Mouse (Mus musculus): ENCODE measurements around the gene Sdk2.

The Sdk2 gene

DNA sequence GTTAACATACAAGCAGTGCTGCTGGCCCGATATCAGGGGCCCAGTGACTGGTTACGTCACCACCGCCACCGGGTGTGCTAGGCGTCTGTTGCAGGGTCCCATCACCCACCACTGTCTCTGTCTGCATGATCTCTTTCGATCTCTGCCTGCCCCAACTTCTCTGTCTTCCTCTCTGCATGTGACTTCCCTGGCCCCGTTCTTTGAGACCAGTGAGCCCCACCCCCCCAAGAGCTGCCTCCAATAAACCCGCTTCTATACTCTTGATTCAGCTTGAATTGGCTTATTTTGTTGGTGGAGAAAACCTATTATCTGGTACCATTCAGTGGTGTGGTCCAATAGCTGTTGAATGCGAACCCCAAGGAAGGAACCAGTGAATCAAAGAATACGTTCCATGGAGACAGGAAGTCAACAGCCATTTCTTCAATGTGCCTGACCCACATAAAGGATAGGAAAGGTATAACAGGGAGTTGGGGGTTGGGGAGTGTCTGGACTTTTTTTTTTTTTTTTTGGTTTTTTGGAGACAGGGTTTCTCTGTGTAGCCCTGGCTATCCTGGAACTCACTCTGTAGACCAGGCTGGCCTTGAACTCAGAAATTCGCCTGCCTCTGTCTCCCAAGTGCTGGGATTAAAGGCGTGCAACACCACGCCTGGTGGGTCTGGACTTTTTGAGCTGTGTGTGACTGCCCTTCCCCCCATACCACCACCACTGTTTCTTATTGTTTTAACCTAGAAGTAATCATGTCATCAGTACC lies 279.2 kb downstream of the Sdk2 start:
- no peak for DNase-seq

GRCm38 (mm10) chr11:113787009-113787408 lies 279.8 kb downstream of the Sdk2 start:
- no peak for DNase-seq

DNA sequence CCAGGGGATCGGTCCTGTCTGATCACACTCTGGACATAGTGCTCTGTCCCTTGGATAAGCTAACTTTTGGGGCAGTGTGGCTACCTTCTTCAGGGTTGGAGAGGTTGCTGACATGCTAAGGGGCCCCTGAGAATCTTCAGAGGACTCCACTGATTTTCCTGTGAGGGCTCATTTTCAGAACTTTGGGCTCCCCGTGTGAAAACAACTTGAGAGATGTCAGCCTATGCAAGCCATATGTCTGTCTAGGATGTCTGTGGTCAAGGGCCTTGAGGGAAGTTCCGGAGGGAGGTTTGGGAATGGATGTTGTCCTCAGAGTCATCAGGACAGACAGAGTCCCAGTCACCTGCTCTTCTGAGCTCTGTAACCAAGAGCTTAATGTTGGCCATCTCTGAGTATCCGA lies 280.5 kb downstream of the Sdk2 start:
- DNase-seq, result no peak

DNA sequence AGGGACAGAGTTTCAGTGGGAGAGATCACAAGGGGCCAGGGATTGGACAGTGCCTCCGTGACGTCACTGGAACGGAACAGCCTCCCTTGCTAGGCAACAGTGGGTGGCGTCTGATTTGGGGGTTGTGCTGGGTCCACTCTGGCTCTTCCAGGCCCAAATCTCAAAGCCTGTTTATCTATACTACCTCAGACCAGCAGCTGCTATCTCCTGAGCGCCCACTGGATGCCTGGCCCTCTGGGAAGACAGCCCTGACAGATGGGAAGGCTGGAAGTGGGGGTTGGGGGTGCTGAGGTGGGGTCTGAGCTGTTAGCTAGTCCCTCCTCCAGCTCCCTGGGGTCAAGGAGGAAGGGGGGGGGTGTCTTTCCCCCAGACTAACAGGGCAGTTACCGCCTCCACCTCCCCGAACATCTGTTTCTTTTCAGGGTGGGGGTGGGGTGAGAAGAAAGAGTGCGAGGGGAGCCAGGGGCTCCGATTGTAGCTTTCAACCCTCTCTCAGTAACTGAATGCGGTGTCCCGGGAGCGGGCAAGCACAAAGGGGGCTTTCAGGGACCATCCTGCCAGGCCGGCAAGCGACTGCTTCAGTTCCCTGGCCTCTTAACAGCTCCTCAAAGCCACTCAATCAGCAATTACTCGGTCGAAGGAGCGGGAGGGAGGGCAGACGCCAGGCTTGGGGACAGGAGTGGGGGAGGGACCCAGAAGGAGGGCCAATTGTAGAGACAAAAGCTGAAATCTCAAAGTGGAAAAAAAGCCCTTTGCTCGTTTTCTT lies 281.3 kb downstream of the Sdk2 start:
- no peak for DNase-seq

GRCm38 (mm10) chr11:113784656-113785396 lies 282.0 kb downstream of the Sdk2 start:
- no peak for DNase-seq

- DNase-seq, result no peak
Observed at GRCm38 (mm10) chr11:113782496-113782895, 284.4 kb downstream of the Sdk2 start.

- no peak for DNase-seq
Observed at GRCm38 (mm10) chr11:113782006-113782405, 284.8 kb downstream of the Sdk2 start.

DNA sequence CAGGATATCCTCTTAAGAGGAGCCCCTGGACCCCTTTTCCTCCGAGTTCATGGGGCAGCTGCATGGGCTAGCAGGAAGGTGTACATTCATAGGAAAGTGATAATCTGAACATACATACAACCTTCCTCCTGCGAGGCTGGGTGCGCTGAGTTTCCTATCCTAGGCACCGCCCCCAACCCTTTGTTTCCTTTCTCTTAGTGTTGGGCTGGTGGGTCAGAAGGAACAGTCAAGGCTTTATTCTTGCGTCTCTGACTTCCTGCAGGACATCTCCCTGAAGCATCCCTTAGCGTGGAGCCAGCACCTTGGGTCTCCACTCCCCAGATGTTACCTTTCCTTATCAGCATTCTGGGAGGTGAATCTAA lies 287.2 kb downstream of the Sdk2 start:
- no peak for DNase-seq

DNA sequence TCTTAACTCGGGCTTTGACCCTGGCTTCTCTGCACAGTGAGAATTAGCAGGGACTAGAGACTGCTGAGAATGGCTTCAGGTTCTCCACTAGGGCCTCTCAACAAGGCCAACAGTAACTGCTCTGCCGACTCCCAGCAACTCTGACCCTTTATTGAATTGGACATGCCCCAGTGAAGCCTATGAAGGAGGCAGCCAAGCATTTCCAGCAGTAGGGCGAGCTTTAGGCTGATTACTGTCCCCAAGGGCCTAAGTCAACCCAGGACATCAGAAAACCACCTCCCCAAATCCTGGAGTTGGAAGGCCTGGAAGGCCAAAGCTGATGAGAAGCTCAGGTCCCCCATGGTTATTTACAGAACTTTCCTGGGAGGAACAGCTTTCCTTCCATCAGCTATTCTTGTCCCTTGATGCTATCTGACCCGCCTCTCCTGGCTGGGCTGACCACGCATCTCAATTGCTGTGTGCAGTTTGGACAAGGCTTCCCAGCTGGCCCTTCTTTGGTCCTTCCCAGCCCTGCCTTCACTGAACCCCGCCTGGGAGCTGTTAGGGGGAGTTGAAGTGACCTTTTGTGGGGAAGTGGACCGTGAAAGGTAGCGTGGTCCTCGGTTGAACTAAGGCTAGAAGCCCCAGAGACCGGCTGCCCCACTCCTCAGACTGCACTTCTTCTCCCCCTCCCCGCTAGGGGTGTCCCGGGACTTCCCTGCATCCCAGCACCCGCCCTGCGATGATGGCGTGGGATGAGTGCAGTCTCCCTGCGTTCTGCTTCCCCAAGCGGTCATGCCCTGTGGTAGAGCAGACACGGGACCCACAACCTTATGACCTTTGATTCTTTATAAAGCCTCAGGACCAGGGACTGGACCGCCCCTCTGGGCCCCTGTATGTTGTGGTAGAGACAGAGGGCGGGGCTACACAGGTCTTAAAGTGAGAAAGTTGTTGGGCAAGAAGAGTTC lies 287.8 kb downstream of the Sdk2 start:
- DNase-seq, result no peak

DNA sequence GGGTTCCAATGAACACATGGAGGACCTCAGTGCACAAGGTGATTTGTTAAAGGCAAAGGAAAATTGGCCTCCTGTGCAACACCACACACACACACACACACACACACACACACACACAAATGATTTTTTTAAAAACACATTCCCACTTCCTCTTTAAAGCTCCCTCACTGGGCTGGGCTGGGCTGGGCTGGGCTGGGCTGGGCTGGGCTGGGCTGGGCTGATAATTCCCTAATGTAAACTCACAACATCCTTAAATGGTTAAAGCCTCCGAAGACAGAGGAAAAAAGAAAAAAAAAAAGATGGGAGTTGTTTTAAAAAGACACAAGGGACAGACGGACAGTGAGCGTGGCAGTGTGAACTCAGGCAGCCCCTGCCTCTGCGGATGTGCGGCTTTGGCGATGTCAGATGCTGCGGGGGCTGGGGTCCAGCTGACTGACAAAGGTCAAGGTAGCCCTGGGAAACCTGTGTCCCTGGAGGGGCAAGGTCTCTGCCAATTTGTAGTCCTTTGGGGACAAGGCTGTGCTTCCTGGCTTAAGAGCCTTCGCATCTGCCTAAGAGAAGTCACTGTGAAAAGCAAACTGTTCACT lies 288.9 kb downstream of the Sdk2 start:
- DNase-seq, result no peak

DNA sequence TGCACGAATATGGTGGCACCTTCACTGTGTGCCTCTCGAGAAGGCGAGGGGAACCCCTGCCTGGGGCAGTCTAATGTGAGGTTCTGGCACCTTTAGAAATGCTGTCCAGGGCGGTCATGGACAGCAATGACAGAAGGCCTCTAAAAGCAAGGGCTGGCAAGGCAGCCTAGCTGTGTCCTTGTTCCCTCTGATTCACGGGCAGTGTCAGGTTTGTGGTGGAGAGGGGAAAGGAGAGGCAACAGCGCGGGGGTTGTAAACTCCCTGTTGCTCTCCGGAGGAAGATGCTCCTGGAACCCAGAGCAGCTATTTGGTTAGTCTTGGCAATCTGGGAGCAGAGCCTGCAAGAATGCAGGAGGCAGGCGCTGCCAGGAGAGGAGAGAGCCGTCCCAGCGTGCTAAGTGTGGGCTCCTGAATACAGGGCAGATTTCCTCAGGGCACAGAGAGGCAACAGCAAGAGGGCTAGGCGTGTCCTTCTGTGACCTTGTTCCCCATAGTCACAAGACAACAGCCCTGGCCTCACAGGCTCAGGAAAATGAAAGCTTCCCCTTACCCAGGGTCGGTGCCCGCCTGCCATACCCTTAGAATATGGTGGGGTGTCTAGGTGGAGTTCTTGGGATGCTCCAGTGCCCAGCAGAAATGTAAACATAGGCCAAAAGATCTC lies 289.9 kb downstream of the Sdk2 start:
- DNase-seq, result no peak

DNA sequence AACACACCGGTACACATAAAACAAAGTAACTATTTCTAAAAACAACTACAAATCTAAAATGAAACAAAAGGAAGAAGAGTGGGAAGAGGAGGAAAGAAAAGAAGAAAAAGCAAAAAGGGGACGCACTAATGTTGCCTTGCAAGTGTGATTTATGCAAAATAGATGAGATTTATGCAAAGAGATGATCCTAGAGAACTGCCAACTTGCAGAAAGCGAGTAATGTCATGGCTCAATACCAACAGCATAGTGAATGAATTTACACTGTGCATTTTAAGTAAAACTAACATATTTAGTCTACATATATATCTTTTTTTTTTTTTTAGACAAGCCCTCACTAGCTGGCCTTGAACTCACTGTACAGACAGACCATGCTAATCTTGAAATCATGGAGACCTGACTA lies 292.1 kb downstream of the Sdk2 start:
- DNase-seq, result no peak

GRCm38 (mm10) chr11:113773191-113773590 lies 293.7 kb downstream of the Sdk2 start:
- no peak for DNase-seq

DNA sequence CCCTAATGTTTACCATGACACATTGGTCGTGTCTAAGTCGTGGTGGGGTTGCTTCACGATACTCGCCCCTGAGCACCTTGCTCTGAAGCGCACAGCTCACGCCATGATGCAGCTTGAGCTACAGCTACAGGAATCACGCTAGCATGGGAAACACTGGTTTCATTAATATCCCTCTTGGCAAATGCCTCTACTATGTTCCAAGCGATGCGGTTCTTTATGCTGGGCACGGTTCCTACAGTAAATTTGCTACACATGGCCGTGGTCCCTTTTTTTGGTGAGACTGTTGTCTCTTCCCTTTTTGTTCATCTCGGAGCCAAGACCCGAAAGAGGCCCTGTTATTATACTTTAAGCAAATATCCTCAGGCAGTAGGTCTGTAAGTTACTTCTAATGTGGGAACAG lies 295.7 kb downstream of the Sdk2 start:
- DNase-seq, result no peak

DNA sequence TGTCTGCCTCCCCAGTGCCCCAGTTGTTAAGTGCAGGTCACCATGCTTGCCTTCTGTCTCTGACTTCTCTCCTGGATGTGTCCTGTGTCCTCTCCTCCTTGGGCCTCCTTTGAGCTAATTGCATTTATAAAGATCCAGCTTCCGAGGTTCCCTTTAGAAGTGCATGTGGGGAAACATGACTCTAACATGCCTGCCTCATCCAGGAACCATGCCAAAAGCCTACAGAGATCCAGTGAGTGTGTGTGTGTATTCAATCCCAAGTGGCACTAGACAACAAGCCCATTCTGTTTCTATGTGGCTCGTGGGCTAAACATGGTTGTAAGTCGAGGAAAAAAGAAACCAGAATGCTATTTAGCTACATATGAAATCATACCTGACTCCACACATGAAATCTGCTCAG lies 298.5 kb downstream of the Sdk2 start:
- no peak for DNase-seq

GRCm38 (mm10) chr11:113767285-113767684 lies 299.6 kb downstream of the Sdk2 start:
- DNase-seq, result no peak

DNA sequence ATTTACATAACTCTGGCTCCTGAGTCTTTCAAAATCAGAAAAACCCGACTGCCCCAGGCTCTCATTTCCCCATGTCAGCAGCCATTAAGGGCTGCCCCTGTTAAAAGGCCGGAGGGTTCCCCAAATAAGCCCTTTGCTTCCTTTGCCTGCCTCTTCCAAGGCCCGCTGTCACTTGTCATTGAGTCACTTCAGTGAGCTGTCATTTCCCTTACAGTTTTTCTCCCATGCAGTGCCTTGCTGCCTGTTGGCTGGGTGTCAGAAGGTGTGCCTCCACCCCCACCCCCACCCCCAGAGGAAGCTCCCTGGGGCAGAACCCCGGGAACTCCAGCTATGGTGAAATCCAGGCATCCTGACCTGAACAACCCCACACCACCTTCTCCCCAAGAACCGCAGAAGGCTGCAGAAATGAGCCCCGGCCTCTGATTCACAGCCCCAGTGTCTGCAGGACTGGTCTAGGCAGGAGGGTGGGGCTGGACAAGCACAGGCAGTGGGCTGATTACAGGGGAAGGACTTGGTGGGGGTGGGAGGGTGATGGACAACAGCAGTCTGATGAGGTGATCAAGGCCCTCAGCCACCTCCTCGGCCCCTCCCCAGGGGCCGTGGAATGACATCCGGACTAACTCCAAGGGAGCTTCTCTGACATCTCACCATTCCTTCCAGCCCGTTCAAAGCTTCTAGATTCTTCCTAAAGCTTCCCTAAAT lies 300.4 kb downstream of the Sdk2 start:
- no peak for DNase-seq

DNA sequence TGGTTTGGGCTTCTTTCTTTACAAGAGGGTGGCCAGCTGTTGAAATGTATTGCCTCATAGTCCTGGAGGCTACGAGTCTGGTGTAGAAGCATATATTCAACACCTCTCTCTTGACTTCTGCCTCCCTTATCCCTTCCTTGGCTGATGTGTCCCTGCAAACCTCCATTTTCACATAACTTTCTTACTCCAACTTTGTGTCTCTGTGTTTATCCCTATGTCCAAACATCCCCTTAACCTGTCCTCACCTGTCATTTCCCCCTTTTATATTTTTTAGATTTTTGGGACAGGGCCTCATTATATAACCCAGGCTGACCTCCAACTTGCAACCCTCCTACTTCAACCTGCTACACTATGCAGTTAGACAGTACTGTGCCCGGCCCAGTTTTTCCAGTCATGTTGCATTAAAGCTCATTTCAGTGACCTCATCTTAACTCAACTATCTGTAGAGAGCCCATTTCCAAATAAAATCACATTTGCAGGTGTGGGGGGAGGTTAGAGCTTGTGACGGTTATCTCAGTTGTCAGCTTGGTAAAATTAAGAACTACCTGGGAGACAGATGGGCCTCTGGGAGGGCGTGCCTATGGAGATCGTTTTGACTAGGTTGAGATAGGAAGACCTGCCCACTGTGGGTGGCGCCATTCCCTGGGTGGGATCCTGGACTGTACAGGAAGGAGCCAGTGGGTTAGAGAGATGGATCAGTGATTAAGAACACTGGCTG lies 302.6 kb downstream of the Sdk2 start:
- DNase-seq, result no peak

- no peak for DNase-seq
Observed at GRCm38 (mm10) chr11:113763449-113763848, 303.4 kb downstream of the Sdk2 start.

- DNase-seq, result no peak
Observed at GRCm38 (mm10) chr11:113762136-113762797, 304.6 kb downstream of the Sdk2 start.
